Mouse (Mus musculus): ENCODE measurements around the gene Kcnj5.

Kcnj5 gene

GRCm38 (mm10) chr9:32320167-32320566 lies 24.0 kb downstream of the Kcnj5 start:
- in situ Hi-C loops (cut with MboI, MseI), result loop anchor here (10.0 kb wide), 1 partner anchor 1845 kb away; no protein-coding TSS in a partner anchor

- in situ Hi-C loops (cut with MboI, MseI), result no loop called here
Measured at GRCm38 (mm10) chr9:32315999-32316398, 28.2 kb downstream of the Kcnj5 start.

- in situ Hi-C loops (cut with MboI, MseI), result no loop called here
Measured at GRCm38 (mm10) chr9:32314071-32314470, 30.1 kb downstream of the Kcnj5 start.

- in situ Hi-C loops (cut with MboI, MseI), result no loop called here
Measured at GRCm38 (mm10) chr9:32312208-32312607, 31.9 kb downstream of the Kcnj5 start.

- in situ Hi-C loops (cut with MboI, MseI), result no loop called here
Measured at GRCm38 (mm10) chr9:32311786-32312185, 32.4 kb downstream of the Kcnj5 start.

- in situ Hi-C loops (cut with MboI, MseI), result no loop called here
Measured at GRCm38 (mm10) chr9:32302501-32303150, 41.5 kb downstream of the Kcnj5 start.

- in situ Hi-C loops (cut with MboI, MseI), result no loop called here
Measured at GRCm38 (mm10) chr9:32295061-32295800, 48.9 kb downstream of the Kcnj5 start.

GRCm38 (mm10) chr9:32292686-32293085 lies 51.5 kb downstream of the Kcnj5 start:
- in situ Hi-C loops (cut with MboI, MseI), result no loop called here

GRCm38 (mm10) chr9:32291618-32292017 lies 52.5 kb downstream of the Kcnj5 start:
- in situ Hi-C loops (cut with MboI, MseI), result no loop called here

GRCm38 (mm10) chr9:32283591-32283990 lies 60.6 kb downstream of the Kcnj5 start:
- in situ Hi-C loops (cut with MboI, MseI), result no loop called here

- in situ Hi-C loops (cut with MboI, MseI), result no loop called here
Measured at GRCm38 (mm10) chr9:32280456-32280855, 63.7 kb downstream of the Kcnj5 start.

GRCm38 (mm10) chr9:32279789-32280188 lies 64.4 kb downstream of the Kcnj5 start:
- in situ Hi-C loops (cut with MboI, MseI), result no loop called here

GRCm38 (mm10) chr9:32278052-32278451 lies 66.1 kb downstream of the Kcnj5 start:
- in situ Hi-C loops (cut with MboI, MseI), result no loop called here

GRCm38 (mm10) chr9:32271896-32272444 lies 72.2 kb downstream of the Kcnj5 start:
- in situ Hi-C loops (cut with MboI, MseI), result loop anchor here (5.0 to 25.0 kb wide), 2 partner anchors 80 to 290 kb away; no protein-coding TSS in a partner anchor
